Mouse (Mus musculus): ENCODE data around the gene Mmp17. TPM values are rescaled to one million over a fixed set of nuclear protein-coding genes. Genes with fewer than 3 reads are reported as not detected.
A peak's percentile ranks its signal among the peaks of the same experiment; 100 is the strongest.

Gene Mmp17
- total RNA-seq (2015; ENCODE audit: low replicate concordance) (not detected in 2 replicates), total RNA-seq (2017; ENCODE audit: low replicate concordance) (not detected in 2 replicates)

DNA sequence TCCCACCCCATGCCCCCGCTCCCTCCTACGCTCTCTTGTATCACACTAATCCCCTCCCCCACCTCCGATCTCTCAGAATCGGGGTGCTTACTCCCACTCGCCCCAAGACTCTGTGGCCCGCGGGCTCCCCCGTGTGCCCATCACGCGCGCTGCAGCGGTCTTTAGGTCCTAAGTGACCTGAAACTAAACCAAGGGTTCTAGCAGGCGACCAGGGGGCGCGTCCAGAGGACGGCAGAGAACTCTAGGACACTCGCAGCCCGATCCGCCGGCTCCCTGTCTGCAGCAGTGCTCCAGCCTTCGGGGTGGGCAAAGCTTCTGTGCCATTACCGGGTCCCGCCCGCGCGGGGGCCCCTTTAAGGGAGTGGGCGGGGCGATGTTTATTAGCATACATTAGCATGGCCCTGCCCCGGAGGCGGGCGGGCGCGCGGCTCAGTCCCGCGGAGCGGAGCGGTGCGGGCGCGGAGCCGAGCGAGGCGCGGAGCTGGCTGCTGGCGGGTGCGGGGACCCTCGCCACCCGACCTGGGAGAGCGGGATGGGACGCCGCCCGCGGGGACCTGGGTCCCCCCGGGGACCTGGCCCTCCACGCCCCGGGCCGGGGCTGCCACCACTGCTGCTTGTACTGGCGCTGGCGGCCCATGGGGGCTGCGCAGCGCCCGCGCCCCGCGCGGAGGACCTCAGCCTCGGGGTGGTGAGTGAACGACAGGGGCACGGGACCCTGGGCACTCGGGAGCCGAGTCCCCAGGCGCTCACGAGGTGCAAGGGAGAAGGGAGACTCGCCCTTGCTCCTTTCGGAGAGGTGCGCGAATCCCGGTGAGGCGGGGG, at the start of gene Mmp17:
Gene Mmp17, plus strand, starts transcription at position 409 of the 822 bp plus-strand sequence.
- ATAC-seq (replicated peaks; ENCODE audit: low FRiP score, poor library complexity, severe bottlenecking): peak; percentile 88

DNA sequence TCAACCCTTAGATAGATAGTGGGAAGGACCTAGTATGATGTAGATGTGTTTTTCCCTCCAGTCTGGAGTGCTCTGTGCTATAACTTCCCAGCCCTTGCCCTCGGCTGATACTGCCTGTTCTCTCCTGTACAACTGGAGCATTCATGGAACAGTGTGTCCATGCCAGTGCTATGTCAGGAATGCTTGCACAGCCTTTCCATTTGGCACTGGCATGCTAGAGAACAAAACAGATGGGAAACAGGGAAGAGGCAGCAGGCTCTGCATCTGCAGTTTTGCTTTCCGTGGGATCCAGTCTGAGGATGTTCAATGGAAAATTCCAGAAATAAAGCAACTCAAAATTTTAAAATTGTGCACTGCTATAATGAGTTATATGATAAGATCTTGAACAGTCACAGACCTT, 49.5 kb upstream of the Mmp17 start:
- ATAC-seq (replicated peaks; ENCODE audit: low FRiP score, poor library complexity, severe bottlenecking): no peak

DNA sequence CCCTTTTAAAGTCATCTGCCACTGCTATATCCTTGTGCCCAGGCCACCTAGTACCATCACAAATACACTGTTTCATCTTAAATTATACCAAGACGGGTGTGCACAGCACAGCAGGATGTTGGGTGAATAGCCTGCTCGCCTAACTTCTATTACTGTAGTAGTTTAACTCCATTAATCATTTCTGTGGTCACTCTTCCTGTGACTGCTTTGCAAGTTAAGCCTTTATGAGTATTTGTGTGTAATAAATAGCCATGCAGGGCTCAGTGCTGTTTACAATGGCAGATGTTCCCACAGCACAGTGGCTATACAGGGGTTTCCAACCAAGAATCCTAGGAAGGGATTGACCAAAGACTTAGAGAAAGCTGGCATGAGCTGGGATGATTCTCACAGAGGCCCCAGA, 48.9 kb upstream of the Mmp17 start:
- no peak for ATAC-seq (replicated peaks; ENCODE audit: low FRiP score, poor library complexity, severe bottlenecking)

DNA sequence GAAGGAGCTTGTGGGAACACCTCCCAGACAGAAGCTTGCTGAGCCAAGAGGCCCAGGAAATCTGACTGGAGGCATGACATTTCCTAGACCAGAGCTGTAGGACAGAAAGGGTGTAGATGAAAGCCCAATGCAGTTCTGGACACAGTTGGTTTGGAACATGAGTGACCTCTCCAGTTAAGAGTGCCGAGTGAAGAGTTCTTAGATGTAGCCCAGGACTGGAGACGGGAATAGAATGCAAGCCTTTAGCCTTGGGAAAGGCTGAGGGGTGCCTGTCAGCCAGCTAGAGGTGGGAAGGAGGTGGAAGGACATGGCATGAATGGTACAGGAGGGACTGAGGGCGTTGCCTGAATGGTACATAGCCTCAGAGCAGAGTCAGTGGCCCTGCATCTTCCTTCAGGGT, 48.5 kb upstream of the Mmp17 start:
- ATAC-seq (replicated peaks; ENCODE audit: low FRiP score, poor library complexity, severe bottlenecking): no peak

DNA sequence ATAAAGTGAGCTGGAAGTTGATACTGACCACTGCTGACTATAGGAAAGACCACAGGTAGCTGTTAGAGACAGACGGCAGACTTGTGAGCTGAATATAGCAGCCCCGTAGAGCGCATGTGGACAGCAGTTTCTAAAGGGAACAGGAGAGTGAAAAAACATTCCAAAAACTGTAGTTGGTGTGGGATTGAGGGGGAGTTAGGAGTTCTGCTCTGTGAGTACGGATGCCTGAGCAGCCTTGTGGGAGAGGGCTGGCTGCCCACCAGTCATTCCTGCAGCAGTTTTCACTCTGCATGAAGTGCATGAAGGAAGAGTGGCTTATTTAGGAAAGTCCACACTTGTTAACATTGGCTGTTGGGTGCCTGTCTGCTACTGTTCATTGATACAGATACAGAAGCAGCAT, 45.1 kb upstream of the Mmp17 start:
- ATAC-seq (replicated peaks; ENCODE audit: low FRiP score, poor library complexity, severe bottlenecking): no peak

DNA sequence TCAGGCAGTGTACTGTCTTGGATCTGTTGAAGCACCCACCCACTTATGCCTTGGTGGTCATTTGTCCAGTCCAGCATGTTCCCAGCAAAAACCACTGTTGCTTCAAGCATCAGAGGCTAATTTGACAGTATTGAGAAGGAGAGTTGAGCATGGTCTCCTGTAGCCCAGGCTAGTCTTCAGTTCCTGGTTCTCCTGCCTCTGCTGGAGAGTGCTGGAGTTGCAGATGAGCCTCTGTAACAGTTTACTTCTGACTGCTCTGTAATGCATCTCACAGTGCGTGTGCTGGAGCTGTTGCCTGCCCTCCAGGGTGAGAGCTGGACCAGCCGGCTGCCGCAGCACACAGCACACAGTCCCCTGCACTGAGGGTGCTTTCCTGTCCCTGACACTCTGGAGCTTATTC, 41.7 kb upstream of the Mmp17 start:
- ATAC-seq (replicated peaks; ENCODE audit: low FRiP score, poor library complexity, severe bottlenecking): no peak

DNA sequence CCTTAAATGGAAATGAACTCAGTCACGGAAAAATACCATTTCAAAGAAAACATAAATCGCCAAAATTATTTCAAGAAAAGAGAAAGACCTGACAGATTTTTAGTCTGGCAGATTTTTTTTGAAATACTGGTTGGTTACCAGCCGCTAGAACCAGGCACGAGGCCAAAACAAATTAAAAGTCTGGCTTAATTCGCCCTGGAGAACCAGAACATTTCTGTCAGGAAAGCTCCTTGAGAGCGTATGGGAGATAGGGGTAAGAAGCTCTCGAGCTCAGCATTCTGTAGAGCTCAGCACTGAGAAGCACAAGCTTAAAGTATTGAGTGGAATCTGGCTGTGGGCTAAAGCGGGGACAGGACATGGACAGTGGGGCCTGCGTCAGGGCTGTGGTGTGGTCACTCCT, 38.2 kb upstream of the Mmp17 start:
- ATAC-seq (replicated peaks; ENCODE audit: low FRiP score, poor library complexity, severe bottlenecking): no peak

DNA sequence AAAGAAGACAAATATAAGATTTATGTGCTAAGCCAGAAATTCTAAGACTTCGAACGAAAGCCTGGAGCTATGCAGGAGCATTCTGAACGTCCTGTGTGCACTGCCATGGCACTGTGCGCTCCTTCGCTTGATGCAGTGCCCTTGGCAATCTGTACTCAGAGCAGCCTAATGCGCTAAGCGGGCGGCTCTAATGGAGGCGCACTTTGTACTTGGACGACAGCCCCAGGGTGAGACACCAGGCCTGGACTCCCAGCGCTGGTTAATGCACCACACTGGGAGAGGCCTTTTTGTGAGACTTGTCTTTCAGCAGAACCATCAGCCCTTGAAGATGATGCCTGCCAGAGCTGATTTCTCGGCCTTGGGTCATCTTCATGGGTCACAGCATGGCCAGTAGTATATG, 34.3 kb upstream of the Mmp17 start:
- no peak for ATAC-seq (replicated peaks; ENCODE audit: low FRiP score, poor library complexity, severe bottlenecking)

DNA sequence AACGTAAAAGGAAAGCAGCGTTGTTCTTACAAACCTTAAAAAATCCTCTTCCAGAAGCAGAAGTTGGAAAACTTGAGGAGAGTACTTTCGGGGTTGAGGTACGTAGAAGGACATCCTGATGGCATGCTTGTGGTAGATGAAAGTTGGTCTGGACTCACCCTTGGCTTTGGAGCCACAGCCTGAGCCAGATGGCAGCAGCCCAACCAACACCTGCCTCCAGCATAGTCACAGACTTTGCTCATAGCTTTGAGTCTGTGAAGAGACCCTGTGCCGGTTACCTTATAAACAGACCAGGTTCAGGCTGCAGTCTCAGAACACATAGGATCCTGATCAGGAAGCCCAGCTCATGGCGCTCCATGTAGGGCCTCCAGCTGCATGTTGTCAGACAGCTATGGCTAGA, 33.2 kb upstream of the Mmp17 start:
- ATAC-seq (replicated peaks; ENCODE audit: low FRiP score, poor library complexity, severe bottlenecking): no peak

DNA sequence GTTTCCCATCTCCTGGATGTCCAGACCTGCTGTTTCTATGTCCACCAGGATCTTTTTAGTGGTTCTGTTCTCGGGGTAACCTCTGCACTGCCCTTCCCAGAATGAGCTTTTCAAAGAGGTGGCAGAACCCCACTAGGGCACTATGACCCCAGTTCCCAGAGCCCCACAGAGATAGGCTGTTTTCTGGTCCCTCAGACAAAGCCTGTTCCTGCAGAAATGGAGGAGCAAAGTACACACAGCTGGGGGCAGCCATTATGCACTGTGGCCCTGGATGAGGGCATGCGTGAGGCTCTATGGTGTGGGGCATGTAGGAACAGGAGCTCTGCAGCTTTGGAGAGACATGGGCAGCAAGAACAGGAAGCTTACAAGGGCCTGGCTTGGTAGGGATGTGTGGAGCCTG, 32.0 kb upstream of the Mmp17 start:
- ATAC-seq (replicated peaks; ENCODE audit: low FRiP score, poor library complexity, severe bottlenecking): no peak

DNA sequence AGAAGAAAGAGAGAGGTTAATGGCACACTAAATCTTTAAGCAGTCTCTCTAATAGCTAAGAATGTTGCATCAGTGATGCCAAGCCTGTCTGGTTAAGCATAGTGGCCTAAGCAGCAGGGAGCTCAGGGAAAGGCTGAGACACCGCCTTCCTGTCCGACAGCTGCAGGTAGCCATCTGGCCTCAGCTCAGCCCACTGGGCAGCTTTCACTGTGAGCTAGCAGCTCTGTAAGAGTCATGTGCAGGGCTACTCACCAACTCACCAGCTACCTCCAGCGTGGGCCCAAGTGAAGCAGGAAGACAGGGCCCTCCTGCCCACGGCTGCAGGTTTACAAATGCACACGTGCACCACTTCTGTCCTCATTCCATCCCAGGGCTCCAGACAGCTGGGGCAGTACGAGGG, 30.3 kb upstream of the Mmp17 start:
- no peak for ATAC-seq (replicated peaks; ENCODE audit: low FRiP score, poor library complexity, severe bottlenecking)

DNA sequence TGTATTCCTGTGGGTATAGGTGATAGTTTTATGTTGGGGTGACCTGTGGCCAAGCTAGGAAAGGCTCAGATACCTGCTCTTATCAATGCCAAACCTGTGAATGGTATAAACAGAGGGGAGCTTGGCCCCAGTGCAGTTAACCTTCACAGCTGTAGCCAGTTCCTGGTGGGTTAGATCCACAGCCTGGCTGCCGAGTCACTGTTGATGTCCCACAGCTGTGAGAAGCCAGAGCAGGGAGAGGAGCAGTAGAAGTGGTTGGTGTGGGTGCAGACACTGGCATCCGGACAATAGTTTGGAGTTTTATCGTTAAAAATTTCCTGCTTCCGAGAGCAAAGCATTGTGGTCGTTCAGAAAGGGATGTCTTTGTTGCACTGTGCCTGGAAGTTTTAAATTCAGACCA, 25.4 kb upstream of the Mmp17 start:
- no peak for ATAC-seq (replicated peaks; ENCODE audit: low FRiP score, poor library complexity, severe bottlenecking)

DNA sequence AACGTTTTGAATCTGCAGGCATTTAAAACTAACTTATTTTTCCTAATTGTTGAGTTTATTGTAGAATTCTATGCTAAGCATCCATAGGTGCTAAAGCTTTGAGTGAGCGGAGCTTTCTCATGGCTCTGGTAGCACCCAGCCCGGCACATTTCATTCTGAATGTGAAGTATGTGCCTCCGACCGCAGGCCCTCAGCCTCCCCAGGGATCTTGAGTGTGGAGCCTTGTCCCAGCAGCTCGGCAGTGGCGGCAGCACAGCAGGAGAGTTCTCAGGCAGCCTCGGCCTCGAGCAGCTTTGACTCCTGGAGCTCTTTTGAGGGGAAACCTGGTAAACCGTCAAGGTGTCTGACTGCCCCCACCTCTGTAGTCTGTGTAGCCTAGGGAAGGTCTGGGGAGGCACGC, 24.7 kb upstream of the Mmp17 start:
- ATAC-seq (replicated peaks; ENCODE audit: low FRiP score, poor library complexity, severe bottlenecking): no peak

DNA sequence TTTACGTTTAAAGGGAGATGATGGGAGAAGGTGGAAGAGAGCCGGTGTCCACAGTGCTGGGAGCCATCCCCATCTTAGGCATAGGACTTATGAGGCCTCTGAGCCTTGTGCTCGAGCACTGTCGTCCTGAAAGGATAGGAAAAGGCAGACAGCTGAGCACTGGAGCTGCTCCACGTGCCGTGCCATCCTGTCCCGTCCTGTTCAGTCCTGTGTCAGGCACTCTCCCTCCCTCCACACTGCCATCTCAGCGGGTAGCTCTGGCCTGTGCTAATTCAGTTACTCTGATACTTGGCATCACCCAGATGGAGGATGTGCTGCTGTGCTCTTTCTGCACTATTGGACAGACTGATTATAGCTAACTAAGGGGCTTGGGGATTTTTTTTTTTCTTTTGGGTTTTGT, 21.6 kb upstream of the Mmp17 start:
- no peak for ATAC-seq (replicated peaks; ENCODE audit: low FRiP score, poor library complexity, severe bottlenecking)

DNA sequence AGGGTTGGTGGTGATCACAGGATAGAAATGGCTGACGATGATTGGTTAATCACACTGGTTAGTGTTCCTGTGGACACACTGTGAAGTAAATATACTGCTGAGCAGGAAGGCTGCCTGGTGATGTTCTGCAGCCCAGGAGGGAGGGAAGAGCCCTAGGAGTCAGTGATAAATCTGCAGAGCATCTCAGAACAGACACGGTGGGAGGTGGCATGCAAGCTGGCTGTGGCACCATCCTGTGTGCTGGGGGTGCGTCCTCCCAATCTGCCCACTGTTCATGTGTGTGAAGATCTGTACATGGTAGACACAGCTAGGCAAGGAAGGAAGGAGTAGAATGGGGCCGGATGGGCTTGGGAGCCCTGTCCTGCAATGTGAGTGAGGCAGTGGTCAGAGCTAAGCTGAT, 15.4 kb upstream of the Mmp17 start:
- no peak for ATAC-seq (replicated peaks; ENCODE audit: low FRiP score, poor library complexity, severe bottlenecking)

DNA sequence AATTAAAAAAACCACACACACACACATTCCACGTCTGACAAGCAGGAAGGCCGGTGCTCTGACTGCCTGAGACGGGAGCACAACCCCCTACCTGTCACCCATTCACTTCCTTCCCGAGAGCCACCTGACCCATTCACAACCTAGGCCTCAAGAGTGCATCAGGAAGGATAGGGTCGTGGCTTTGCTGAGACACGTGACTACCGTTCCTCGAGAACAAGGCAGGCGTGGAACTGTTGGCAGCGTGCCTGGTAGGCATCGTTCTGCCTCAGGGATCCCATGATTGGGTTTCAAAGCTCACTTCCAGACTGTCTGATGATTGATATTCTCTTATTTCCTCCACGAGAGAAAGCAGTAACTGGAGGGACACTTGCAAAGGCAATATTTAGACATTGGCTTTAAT, 5.8 kb upstream of the Mmp17 start:
- no peak for ATAC-seq (replicated peaks; ENCODE audit: low FRiP score, poor library complexity, severe bottlenecking)

DNA sequence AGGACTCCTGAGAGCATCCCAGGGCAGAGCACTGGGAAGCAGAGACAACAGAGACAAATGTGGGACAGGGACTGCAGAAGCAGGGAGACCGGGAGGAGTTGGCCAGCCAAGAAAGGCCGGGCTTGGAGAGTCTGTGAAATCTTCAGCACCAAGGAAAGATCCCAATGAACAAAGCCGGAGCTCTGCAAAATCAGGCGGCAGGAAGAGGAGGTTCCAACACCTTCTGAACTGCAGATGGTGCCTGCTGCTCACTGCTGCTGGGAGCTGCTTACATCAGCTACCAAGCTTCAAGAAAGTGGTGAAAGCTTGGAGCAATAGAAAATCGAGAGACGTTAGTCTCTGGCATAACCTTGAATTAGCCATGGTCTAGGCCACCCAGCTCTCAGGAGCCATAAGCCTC, 3.9 kb upstream of the Mmp17 start:
- no peak for ATAC-seq (replicated peaks; ENCODE audit: low FRiP score, poor library complexity, severe bottlenecking)

DNA sequence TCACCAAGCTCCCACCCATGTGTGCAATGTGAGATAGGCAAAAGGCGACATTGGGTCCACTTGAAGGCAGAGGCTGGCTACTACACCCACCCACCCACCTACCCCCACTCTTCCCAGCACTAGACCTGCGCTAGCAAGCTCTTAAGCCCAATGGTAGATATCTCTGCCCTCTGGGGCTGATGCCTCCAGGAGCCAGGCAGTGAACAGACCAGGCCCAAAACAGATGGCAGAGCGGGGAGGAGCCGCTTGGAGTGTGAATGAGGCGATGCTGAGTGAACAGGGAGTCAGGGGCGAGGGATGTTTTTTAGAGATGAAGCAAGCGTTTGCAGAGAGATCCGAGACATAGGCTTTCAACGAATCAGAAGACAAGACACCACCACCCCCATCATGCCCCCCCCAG, 3.4 kb upstream of the Mmp17 start:
- no peak for ATAC-seq (replicated peaks; ENCODE audit: low FRiP score, poor library complexity, severe bottlenecking)

DNA sequence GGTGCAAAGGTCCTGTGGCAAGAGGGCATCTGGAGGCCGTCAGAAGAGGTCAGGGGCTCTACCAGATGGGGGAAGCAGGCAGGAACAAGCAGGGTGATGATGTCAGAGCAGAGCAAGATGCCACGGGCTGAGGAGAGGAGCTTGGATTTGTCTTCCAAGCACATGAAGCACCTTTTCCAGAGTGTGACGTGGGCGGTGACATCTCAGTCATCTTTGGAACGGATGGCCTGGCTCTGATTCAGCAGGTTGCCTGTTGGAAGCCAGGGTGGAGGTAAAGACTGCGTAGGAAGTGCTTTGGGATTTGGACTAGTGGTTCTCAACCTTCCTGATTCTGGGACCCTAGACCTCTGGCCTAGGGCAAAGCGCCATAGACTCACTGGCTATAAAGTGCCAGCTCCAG, 3.0 kb upstream of the Mmp17 start:
- ATAC-seq (replicated peaks; ENCODE audit: low FRiP score, poor library complexity, severe bottlenecking): no peak

DNA sequence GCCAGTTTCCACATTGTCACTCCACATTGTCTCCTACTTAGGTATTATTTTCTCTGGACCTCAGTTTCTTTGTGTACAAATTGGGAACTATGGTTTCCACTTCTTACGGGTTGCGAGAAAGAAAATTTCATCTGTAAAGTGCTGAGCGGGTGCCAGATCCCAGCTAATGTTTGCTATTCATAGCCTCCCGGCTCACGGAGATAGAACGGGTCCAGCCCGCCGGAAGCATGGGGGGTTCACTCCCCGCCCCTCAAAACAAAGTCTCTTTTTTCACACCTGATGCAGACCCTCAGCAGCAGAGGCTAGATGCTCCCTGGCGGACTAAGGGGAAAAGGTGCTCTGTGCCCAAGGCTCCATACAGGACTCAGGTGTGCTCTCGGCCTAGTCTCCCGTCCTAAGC, 638 bp upstream of the Mmp17 start:
- ATAC-seq (replicated peaks; ENCODE audit: low FRiP score, poor library complexity, severe bottlenecking): no peak

DNA sequence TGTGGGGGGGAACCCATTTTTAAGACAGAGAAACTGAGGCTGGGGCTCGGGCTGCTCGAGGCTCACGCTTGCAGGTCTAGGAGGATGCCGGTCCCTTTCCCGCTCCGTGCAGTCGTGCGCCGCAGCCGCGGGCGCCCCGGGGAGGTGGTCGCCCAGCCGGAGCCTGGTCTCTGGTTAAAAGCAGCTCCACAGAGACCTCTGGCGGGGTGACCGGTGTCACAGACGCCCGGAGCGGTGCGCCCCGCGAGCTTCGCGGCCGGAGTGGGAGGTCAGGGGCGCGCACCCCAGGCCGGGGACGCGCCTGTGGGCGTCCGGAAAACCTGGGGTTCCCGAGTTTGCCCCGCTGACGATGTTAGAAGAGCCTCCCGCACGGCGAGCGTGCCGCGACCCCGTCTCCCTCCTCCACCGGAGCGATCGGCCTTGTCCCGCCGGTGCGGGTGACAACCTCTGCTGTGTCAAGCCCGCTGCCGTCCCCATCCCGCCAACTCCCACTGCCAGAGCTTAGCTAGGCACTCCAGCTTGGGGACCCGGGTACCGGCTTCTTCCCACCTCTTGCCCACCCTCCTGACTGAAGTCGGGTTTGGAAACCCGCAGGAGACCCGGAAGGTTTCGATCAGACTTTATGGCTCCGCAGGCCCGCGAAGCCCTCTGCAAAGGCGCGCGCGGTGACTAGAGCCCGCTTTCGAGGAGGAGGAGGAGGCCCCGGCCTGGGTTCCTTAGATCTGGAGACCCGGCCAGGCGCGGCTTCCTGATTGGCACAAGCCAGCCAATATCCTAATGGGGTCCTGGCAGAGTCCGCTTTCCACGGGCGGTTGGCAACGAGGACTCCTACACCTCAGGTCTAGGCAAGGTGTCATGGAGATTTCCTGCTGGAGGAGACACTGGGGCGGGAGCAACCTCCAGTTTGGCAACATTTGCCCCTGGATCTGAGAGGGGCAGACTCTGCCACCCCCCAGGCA, 893 bp downstream of the Mmp17 start:
- no peak for ATAC-seq (replicated peaks; ENCODE audit: low FRiP score, poor library complexity, severe bottlenecking)

Measured in erythroid progenitor cell, adult 5-6 weeks (primary cell).